Mouse (Mus musculus): ENCODE data around the gene Irf6.

DNA sequence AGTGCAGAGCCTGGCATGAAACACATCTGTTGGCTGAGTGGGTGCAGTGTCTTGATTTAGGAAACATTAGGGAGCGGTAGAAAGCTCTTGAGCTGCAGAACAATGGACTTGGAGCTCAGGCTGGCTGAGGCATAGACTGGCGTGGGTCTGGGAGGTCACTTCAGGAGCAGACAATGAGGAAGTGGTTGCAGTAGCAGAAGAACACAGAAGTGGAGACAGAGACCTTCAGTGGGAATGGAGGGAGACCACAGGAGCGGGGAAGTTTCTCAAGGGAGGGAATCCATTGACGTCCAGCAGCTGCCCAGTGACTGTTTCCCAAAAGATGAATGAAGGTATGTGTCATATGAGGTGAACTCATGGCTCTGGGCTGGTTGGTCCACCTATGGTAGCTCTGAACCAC, 7.8 kb upstream of the Irf6 start:
- TF ChIP-seq HCFC1 (IDR thresholded peaks at IDR 0.05; ENCODE audit: borderline replicate concordance, insufficient read depth, low read length) (no peak), MAFK (IDR thresholded peaks at IDR 0.05; ENCODE audit: insufficient read depth, low read depth, low read length) (no peak), ZC3H11A (IDR thresholded peaks at IDR 0.05; ENCODE audit: borderline replicate concordance, low read depth, low read length) (no peak), CHD2 (IDR thresholded peaks at IDR 0.05; ENCODE audit: low read depth, low read length) (no peak), ZNF384 (IDR thresholded peaks at IDR 0.05; ENCODE audit: low read depth, low read length) (no peak)

Data from ES-E14 (cell line).